Mouse (Mus musculus): Measurements from ENCODE around the gene Uqcr11.

GRCm38 (mm10) chr10:80405481-80406173, 1.0 kb downstream of the Uqcr11 start:
- TF ChIP-seq EP300 (IDR thresholded peaks at IDR 0.05; ENCODE audit: insufficient read depth, low read depth, low read length) (no peak), CTCF (IDR thresholded peaks at IDR 0.05) (peak; percentile 15; the same call in 1 of the 2 replicates)
